Mouse (Mus musculus) kidney, adult 2 months (tissue): Measurements from ENCODE around the gene Tceal8. TPM values are rescaled to one million over a fixed set of nuclear protein-coding genes. Genes with fewer than 3 reads are reported as not detected.
A peak's percentile ranks its signal among the peaks of the same experiment; 100 is the strongest.
"Not testable (repeated sequence)": the region's sequence is repeated elsewhere in the genome, so short reads cannot be mapped to it uniquely, and the experiment has no call there.

Source experiments
- DNase-seq: peaks from one replicate; pipeline ENCODE4 v3.0.0; 2021
- H3K27ac ChIP-seq: fragments of 200-500 bp; 2 replicates; pipeline ENCODE4 v1.5.1; 2012; ENCODE audit warnings: low read depth, low read length, control low read depth, inconsistent platforms; ENCODE audit not compliant: insufficient read depth
- H3K27me3 ChIP-seq: fragments of 200-500 bp; replicated peaks from 2 replicates; pipeline ENCODE4 v1.6.1; 2012; ENCODE audit warnings: mild to moderate bottlenecking, moderate library complexity, low read length, inconsistent platforms; ENCODE audit not compliant: control insufficient read depth, insufficient read depth
- H3K36me3 ChIP-seq: fragments of 200-500 bp; 2 replicates; pipeline ENCODE4 v1.6.1; 2012; ENCODE audit warnings: mild to moderate bottlenecking, moderate library complexity, low read length, inconsistent platforms; ENCODE audit not compliant: control insufficient read depth, insufficient read depth
- H3K4me1 ChIP-seq: fragments of 200-500 bp; 2 replicates; pipeline ENCODE4 v1.6.1; 2011; ENCODE audit warnings: low read length; ENCODE audit not compliant: control insufficient read depth, insufficient read depth
- H3K4me3 ChIP-seq: fragments of 200-500 bp; 2 replicates; pipeline ENCODE4 v1.5.1; 2011; ENCODE audit warnings: mild to moderate bottlenecking, low read depth, low read length, control low read depth; ENCODE audit not compliant: insufficient read depth
- CTCF ChIP-seq: fragments of 200-500 bp; conservative IDR thresholded peaks from 2 replicates; pipeline ENCODE4 v1.5.1; 2011; ENCODE audit warnings: low read depth, mild to moderate bottlenecking, control low read depth, low read length, moderate library complexity, mixed read lengths; ENCODE audit not compliant: insufficient read depth, insufficient read length
- POLR2A ChIP-seq: fragments of 200-500 bp; IDR thresholded peaks from one replicate; pipeline ENCODE4 v1.6.1; 2011; ENCODE audit warnings: low read depth, low read length, control low read depth
- WGBS: fragments of 180-500 bp; shearing (Covaris S2); methylation state at CpG from one replicate; pipeline ENCODE4 v1.1.7; 2018; 5-methylcytosine and 5-hydroxymethylcytosine counted together
- polyA plus RNA-seq: library from polyadenylated mRNA; depleted of rRNA; stranded (reverse); fragments of >200 nt; gene quantifications from 2 replicates; pipeline ENCODE4 v1.2.3, GENCODE M21; 2012; rRNA removed

Tceal8 gene
- polyA plus RNA-seq = 10.7 and 20.3 TPM in 2 replicates

DNA sequence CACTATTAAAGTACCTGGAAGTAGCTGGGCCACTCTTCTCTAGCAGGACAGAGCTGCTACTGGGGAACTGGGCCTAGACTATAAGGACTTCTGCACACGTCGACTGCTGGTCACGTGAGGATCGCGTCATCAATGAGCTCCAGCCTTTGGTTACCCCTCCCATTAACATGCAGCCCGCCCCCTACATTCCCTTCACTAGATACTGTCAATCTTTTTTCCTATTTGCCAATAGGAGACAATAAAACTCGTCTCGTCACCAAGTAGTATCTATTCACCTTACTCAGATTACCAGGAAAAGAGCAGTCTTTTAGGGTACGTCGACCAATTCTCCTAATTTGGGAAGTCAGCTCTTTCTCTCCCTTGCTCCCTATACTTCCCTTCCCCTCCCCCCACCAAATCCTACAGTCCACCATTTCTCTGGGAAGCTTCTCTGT lies at the start of gene Tceal8:
Tceal8 (minus strand) TSS at position 225 of the 434 bp plus-strand sequence.
- DNase-seq = peak; percentile 89
- no peak for TF ChIP-seq POLR2A
- TF ChIP-seq CTCF = no peak
- Histone ChIP-seq H3K27ac (peak within 1 kb of the TSS; percentile 78), H3K4me1 (no peaks in the 10 kb centered on the region), H3K36me3 (no peaks in the 10 kb centered on the region), H3K27me3 (no peaks in the 10 kb centered on the region), H3K4me3 (peak within 1 kb of the TSS; percentile 75)
- 0% methylated on average over 10 of the region's 10 CpGs for WGBS

DNA sequence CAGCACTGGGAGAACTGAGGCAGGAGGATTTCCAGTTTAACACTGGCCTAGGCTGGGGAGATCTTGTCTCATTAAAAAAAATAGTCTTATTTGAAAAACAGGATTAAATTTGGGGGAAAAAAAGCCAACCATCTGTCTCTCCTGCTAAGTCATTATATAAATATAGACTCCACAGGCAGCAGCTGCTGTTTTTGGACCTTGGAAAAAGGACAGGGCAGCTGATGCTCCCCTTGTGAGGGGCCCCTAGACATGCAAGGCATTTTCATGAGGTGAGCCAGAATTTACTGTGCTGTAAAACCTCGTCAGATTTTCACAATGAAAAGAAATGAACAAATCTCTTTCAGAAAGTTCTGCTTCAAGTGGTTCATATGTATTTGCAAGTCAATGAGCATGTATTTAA lies 44.2 kb upstream of the Tceal8 start:
- TF ChIP-seq POLR2A (no peak), CTCF (no peak)
- 59% methylated on average over 1 of the region's 1 CpGs for WGBS
- H3K27me3 ChIP-seq = no peaks in the 10 kb centered on the region
- no peak overlapping the region for H3K4me3 ChIP-seq
- H3K36me3 ChIP-seq = no peaks in the 10 kb centered on the region
- H3K27ac ChIP-seq = no peak overlapping the region
- no peaks in the 10 kb centered on the region for H3K4me1 ChIP-seq
- no peak for DNase-seq

DNA sequence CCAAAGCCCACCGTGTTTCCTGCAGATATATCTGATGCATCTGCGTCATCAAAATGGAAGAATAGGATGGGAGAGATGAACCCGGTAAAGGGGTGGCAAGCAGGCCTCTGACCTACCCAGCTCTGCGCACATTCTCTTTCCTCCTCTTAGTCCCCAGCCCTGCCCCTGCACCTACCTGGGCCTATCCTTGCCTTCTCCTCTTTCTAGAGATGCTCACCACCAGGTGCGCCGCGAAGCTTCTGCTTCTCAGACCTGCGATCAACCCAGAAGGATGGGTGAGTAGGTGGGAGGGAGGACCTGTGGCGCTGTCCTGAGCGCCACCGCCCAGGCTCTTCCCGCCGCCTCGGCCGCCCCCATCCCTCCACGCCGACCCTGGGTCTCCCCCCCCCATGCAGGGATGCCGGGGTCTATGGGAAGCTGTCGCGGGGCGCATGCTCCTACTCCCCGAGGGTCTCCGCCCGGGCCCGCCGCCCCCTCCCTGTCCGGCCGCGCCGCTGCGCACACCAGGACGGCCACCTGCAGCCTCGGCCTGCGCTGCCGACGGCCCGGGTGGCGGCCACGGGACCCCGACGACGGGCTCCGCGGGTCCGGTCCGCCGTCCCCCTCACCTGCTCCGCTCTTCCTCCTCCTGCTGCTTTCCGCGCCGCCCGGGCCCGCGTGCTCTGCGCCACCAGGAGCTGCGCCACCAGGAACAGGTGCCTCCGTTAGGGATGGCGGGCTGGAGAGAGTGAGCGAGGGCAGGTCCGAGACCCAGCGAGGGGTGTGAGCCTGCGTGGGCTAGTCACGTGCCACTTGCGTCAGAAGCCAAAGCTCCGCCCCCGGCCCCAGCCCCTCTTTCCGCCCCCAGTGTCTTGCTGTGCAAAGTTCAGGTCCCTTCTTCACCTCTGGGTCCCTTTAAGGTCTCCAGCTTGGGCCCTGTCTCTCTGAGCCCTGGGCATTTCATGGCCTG lies 42.9 kb upstream of the Tceal8 start, which contains the start of the genes Tceal7 and Bex1:
Tceal7 (plus strand) TSS at position 51 of the 949 bp plus-strand sequence.
Bex1 (minus strand) TSS at position 785 of the 949 bp plus-strand sequence.
- H3K36me3 ChIP-seq, H3K27ac ChIP-seq, H3K4me1 ChIP-seq, H3K27me3 ChIP-seq, DNase-seq, H3K4me3 ChIP-seq: not testable (repeated sequence)
- 16% methylated on average over 11 of the region's 67 CpGs for WGBS

DNA sequence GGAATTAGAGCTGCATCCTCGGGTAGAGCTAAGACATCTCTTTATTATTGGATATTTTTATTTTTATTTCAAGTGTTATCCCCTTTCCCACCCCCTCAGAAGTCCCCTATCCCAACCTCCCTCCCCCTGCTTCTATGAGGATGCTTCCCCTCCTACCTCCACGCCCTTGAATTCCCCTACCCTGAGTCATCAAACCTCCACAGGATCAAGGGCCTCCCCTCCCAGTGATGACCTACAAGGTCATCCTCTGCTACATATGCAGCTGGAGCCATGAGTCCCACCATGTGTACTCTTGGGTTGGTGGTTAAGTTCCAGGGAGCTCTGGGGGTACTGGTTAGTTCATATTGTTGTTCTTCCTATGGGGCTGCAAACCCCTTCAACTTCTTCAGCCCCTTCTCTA lies 41.3 kb upstream of the Tceal8 start:
- TF ChIP-seq CTCF = no peak
- no peak for TF ChIP-seq POLR2A
- DNase-seq = no peak
- WGBS = 82% methylated on average over 2 of the region's 2 CpGs
- no peak overlapping the region for H3K4me3 ChIP-seq
- no peaks in the 10 kb centered on the region for H3K36me3 ChIP-seq
- no peaks in the 10 kb centered on the region for H3K4me1 ChIP-seq
- H3K27me3 ChIP-seq = no peaks in the 10 kb centered on the region
- no peak overlapping the region for H3K27ac ChIP-seq

DNA sequence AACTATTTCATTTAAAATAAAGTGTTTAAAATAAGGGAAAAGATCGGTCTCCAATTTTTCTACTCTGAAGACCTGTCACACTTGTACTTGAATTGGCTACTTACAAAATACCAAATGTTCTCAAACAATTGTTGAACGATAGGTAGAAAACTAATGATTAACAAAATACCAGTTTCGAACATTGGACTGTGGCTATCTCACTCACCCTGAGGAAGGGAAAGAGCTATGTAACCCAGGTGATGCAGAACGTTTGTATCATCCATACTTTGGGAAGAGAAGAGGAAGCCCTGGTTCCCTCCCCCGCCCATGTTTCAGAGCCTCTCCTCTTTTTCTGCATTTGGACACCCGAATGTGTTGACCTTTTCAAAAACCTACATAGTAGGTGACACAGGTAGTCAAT lies 32.3 kb upstream of the Tceal8 start:
- 65% methylated on average over 6 of the region's 6 CpGs for WGBS
- no peak overlapping the region for H3K27ac ChIP-seq
- TF ChIP-seq POLR2A (no peak), CTCF (no peak)
- H3K4me3 ChIP-seq = no peak overlapping the region
- H3K27me3 ChIP-seq = no peaks in the 10 kb centered on the region
- H3K4me1 ChIP-seq = no peaks in the 10 kb centered on the region; the same call in 1 of the 2 replicates
- DNase-seq = no peak
- H3K36me3 ChIP-seq = no peaks in the 10 kb centered on the region

DNA sequence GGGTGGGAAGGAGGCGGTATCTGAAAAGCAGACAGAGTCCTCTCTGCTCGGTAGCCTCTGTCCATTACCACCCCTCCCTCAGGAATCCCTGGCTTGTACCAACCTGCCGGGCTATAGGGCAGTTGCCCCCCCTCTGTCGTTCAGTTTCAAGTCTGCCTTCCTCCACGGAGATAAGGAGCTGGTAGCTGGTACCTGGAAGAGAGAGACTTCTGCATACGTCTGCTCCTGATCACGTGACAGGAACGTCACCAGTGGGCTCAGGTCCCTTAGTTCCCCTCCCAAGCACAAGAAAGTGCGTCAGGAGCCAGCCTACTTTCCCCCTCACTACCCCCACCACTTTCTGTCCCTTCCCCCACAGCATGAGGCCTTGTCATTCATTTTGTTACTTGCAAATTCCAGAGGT lies 31.5 kb upstream of the Tceal8 start, which contains the start of gene Tceal5:
Tceal5 (minus strand) TSS at position 213 of the 403 bp plus-strand sequence.
- Histone ChIP-seq H3K27ac (no peak within 1 kb of the TSS), H3K4me3 (peak within 1 kb of the TSS; percentile 44), H3K27me3 (no peaks in the 10 kb centered on the region), H3K4me1 (no peaks in the 10 kb centered on the region; the same call in 1 of the 2 replicates), H3K36me3 (no peaks in the 10 kb centered on the region)
- 0% methylated on average over 9 of the region's 9 CpGs for WGBS
- TF ChIP-seq POLR2A = no peak
- TF ChIP-seq CTCF = no peak
- DNase-seq = no peak

DNA sequence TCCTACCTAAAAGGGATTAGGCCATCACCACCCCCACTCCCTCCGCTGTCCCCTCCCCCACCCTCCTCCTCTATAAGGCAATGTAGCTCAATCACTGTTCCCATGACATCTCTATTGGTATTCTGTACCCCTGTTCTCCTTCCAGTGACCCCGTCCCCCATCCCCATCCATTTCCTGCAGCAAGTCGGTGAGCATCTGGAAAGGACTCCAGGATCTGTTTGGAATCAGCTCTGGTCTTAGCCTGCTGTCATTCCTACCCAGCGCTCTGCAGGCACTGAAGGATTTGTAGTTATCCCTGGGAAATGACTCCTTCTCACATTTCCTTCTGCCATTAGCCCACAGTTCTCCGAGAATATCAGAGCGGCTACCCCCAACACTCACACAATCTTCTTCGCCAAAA lies 31.1 kb upstream of the Tceal8 start:
- Histone ChIP-seq H3K4me3 (peak overlapping the region; percentile 44), H3K27me3 (no peaks in the 10 kb centered on the region)
- TF ChIP-seq CTCF (no peak), POLR2A (no peak)

More for the DNA sequence above, 31.1 kb upstream of the Tceal8 start:
- DNase-seq = no peak
- Histone ChIP-seq H3K4me1 (no peaks in the 10 kb centered on the region; the same call in 1 of the 2 replicates), H3K36me3 (no peaks in the 10 kb centered on the region), H3K27ac (no peak overlapping the region)
- 5% methylated on average over 7 of the region's 7 CpGs for WGBS
